ENCODE assay signal across 8 mouse cellular contexts in genomic region chr6:4601297-4601931, GRCm38 (mm10). TPM values are rescaled to one million over a fixed set of nuclear protein-coding genes. Genes with fewer than 3 reads are reported as not detected.
A peak's percentile ranks its signal among the peaks of the same experiment; 100 is the strongest.
DNase-seq lines count a peak whose midpoint lies in the region; ATAC-seq lines count a peak whose summit lies in the region.

No protein-coding gene starts in this region.

- 14% methylated on average over 19 of the region's 58 CpGs for WGBS in intestine, embryonic 14.5 days
- WGBS in liver, embryonic 11.5 days, result 4% methylated on average over 52 of the region's 58 CpGs

- H3K36me3 ChIP-seq in intestine, embryonic 14.5 days (ENCODE audit: control insufficient read depth, insufficient read depth, low read length), result no peaks in the 10 kb centered on the region
- no peaks in the 10 kb centered on the region; the same call in 1 of the 2 replicates for H3K36me3 ChIP-seq in liver, embryonic 11.5 days (ENCODE audit: control insufficient read depth, insufficient read depth, low read length)

- H3K27ac ChIP-seq in intestine, embryonic 14.5 days (ENCODE audit: low read depth), result peak overlapping the region; percentile 88
- peak overlapping the region; percentile 96 for H3K27ac ChIP-seq in liver, embryonic 11.5 days (ENCODE audit: low read depth, low read length)

- peak; percentile 64 for ATAC-seq in intestine, embryonic 14.5 days (replicated peaks; ENCODE audit: low FRiP score, low TSS enrichment, low read depth)
- ATAC-seq in liver, embryonic 11.5 days (replicated peaks; ENCODE audit: low FRiP score), result peak; percentile 71

- H3K4me3 ChIP-seq in intestine, embryonic 14.5 days (ENCODE audit: low read depth, low read length), result peak overlapping the region; percentile 74
- H3K4me3 ChIP-seq in liver, embryonic 11.5 days (ENCODE audit: low read depth, low read length), result peak overlapping the region; percentile 84

- no peaks in the 10 kb centered on the region for H3K27me3 ChIP-seq in intestine, embryonic 14.5 days (replicated peaks; ENCODE audit: control insufficient read depth, insufficient read depth, low read length)
- H3K27me3 ChIP-seq in liver, embryonic 11.5 days (replicated peaks; ENCODE audit: control insufficient read depth, insufficient read depth, low read length), result no peaks in the 10 kb centered on the region

- H3K4me1 ChIP-seq in intestine, embryonic 14.5 days (replicated peaks; ENCODE audit: control insufficient read depth, insufficient read depth, low read length), result peaks cover 22% of the 10 kb centered on the region
- H3K4me1 ChIP-seq in liver, embryonic 11.5 days (replicated peaks; ENCODE audit: control insufficient read depth, insufficient read depth, low read length), result peaks cover 11% of the 10 kb centered on the region

- H3K9me3 ChIP-seq in intestine, embryonic 14.5 days (ENCODE audit: control insufficient read depth, low read length), result no peaks in the 10 kb centered on the region
- H3K9me3 ChIP-seq in liver, embryonic 11.5 days (ENCODE audit: control insufficient read depth, low read length), result no peaks in the 10 kb centered on the region

- peak; percentile 49 for DNase-seq in 416B (ENCODE audit: low read depth)
- peak; percentile 50 for DNase-seq in Muller cell, postnatal 12 days (ENCODE audit: inconsistent ontology term)
- DNase-seq in cerebellum, postnatal 14 days, result peak; percentile 55 to 65
- peak; percentile 9 for DNase-seq in gastrocnemius, postnatal 25 days
- peak; percentile 79 for DNase-seq in intestine, embryonic 14.5 days (ENCODE audit: low spot score)
- peak; percentile 65 for DNase-seq in liver, embryonic 11.5 days (ENCODE audit: low spot score)
- peak; percentile 56 for DNase-seq in naive thymus-derived CD4-positive, alpha-beta T cell, adult 2 months (ENCODE audit: low read depth)
- peak; percentile 66 for DNase-seq in thymus, postnatal 25 days

- H3K4me2 ChIP-seq in intestine, embryonic 14.5 days (ENCODE audit: low read length), result peak overlapping the region; percentile 88
- H3K4me2 ChIP-seq in liver, embryonic 11.5 days, result peak overlapping the region; percentile 68

- H3K9ac ChIP-seq in intestine, embryonic 14.5 days (ENCODE audit: low read length), result peak overlapping the region; percentile 94
- peak overlapping the region; percentile 97 for H3K9ac ChIP-seq in liver, embryonic 11.5 days (ENCODE audit: low read depth, low read length)

RNA-seq across cellular contexts. Expression of gene Casd1, which starts 0.8 kb away (rescaled TPM):
- 10 to 100 TPM; 17.3 to 18.1 TPM for total RNA-seq in gastrocnemius, postnatal 25 days (2021)
- 31.4 and 34.1 TPM in 2 replicates for polyA plus RNA-seq in intestine, embryonic 14.5 days (2014; fragmentation: Nextera tagmentation; extraction: Ambion mirVana)
- polyA plus RNA-seq in liver, embryonic 11.5 days (2014; fragmentation: Nextera tagmentation; extraction: Ambion mirVana), result 29.4 and 29.8 TPM in 2 replicates

Comparison
In these comparisons a context has a peak if more than half of its experiments do, and no peak if none do; other contexts are left out.
1. Peak in every context shown above with its lines: DNase-seq, ATAC-seq, H3K4me3 ChIP-seq and H3K27ac ChIP-seq.
2. DNase-seq: peak in every context shown above with its lines; median percentile 79 in intestine, embryonic 14.5 days; 66 in thymus, postnatal 25 days; 65 in liver, embryonic 11.5 days; 60 in cerebellum, postnatal 14 days; 56 in naive thymus-derived CD4-positive, alpha-beta T cell, adult 2 months; 50 in Muller cell, postnatal 12 days; 49 in 416B; 9 in gastrocnemius, postnatal 25 days.